Mouse (Mus musculus): ENCODE results near the gene Pde4d.

The Pde4d gene

DNA sequence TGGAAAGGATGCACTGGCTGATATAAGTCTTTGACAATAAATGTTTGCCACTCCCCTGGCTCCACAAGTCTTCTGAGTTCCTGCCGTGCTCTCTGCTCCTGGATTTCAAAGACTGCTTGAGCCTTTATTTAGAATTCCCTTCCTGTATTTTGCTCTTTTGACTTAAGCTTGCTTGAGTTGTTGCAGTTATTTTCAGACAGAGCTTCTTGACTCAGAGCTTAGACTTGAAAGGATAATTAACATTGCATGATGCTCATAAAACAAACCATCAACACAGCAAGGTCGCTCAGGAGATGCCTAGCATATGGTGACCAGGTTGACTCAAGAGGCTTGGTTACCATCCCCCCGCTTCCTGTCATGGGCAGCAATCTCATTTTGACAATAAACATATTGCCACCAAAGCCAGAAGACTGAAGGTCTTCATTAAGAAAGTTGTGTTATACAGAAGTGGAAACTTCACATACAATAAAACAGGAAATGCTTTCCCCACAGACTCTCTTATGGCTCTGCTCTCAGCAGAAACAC lies 1544.6 kb downstream of the Pde4d start:
- no peak for DNase-seq (ENCODE audit: low read depth, low spot score)

DNA sequence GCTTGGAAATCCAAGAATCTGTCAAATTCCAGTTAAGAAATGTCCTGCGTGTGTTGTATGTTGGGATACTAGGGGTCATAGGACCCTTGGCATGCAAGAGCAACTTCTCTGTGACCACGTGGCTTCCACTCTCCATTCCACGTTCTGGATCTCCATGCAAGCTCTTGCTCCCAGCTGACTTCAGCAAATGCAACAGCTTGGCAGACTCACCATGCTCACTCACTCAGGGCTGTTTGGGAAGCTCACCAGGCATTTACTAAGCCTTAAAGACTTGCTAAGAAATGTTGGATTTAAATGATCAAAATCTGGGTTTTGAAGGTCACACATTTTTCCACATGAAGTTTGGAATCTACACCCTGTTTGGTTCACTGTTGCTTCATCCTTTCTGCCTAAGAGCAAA lies 1552.3 kb downstream of the Pde4d start:
- no peak for DNase-seq (ENCODE audit: low read depth, low spot score)
